Mouse (Mus musculus) cerebellum, postnatal 4 days (tissue): ENCODE results near the gene Fpr2.
"Not testable (repeated sequence)": the region's sequence is repeated elsewhere in the genome, so short reads cannot be mapped to it uniquely, and the experiment has no call there.

ENCODE experiments used
- DNase-seq, 2 experiments: peaks; one replicate each; pipeline ENCODE4 v3.0.0; 2022; ENCODE audit warnings: low spot score in 2 of 2, mixed read lengths in 1 of 2

Fpr2 gene

DNA sequence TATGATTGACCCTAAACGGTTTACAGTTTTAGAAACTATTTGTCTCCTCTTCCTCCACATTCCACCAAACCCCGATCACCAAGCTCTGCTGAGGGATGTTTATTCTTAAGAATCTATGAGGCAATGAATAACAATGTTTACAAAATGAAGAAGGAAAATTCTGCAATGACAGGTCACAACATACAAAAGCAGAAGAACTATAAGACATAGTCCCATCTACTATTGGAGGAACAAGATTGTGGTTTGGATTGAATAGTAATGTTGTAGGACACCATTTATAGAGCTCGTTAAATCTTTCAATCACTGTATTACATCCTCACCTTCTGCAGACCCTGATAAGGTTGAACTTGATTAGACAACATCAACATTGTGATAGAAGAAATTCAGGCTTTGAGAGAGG lies 5.0 kb upstream of the Fpr2 start:
- DNase-seq = no peak

DNA sequence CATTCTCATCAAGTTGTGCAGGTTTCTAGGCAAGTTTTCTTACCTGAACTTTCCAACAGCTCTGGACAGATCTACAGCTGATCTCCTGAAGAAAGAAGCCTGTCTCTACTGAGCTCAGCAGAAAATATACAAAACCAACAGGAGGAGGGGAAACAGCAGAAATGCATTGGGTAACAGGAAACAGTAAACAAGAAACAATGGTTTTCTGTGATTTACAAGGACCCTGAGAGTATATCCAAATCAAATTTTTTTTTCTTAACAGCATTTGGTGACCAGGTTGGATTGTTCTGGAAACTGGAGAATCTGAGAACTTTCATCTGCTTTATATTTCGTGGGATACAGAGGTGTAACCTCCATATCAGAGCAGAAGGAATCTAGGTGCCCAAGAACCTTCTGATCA lies 3.8 kb upstream of the Fpr2 start, which contains the start of gene Fpr1:
TSS of gene Fpr1 (minus strand) at position 101 of the 400 bp plus-strand sequence.
- no peak for DNase-seq

DNA sequence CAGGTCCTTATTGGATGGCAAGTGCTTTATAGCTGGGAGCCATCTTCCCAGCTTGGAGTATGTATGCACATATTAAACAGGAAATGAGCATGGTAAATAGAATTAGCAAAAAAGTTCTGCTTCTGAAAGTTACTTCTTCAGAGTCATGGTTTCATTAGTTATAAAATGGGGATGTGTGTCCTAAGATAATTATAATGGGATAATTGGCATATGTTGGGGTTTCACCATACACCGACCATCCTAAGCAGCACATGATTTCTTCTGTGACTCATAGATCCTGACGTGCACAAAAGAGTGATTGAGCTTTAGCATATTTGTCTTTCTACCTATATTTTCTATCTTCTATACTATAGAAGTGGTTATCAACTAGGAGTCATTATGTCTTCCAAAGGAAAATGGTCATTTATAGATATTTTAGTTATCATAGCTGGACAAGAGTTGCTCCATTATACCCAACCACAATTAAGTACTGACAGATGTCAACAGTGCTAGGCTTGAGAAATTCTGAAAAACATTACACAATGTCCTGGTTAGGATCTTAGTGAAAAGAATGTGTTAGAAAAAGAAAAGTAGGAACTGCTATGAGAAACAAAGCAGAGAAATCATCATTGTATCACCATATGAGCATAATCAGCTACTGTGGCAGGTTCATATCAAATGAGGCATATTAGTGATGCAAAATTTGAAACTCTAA lies 2.3 kb downstream of the Fpr2 start:
- DNase-seq = no peak

DNA sequence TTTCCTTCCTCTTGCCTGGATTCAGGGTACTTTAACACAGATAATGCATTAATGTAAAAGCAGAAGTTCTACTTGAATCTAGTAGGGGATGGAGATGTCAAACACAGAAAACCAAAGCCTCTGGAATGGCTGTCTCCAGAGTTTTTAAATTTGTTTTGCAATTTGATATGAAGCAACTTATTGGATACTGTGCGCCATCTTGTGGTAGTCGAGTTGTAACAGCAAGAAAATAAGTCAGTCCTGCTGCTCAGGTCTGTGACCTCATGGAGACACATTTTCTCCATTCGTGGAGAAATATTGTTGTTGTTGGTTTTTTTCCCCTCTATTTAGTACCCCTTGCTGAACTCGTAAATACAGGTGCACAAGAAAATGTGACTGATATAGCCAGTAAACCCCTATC lies 8.4 kb downstream of the Fpr2 start:
- peak in 1 of 2 experiments; percentile 19 for DNase-seq

DNA sequence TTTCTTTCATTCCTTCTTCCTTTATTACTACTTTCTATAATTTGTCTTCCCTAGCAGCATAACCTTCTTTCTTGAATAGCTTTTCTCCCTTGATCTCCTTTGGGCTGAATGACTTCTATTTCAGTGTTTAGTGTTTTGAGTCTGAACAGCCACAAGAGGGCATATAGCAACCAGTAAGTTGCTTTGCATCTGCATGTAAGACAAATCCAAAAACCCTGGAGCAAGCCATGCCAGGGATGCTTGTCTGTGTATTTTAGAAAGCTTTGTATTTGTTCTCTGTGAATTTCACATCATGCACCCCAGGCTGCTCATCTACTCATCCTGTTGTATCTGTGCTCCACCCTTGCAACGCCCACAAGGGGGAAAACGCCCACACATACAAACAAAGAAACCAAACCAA lies 11.6 kb downstream of the Fpr2 start:
- DNase-seq = no peak

DNA sequence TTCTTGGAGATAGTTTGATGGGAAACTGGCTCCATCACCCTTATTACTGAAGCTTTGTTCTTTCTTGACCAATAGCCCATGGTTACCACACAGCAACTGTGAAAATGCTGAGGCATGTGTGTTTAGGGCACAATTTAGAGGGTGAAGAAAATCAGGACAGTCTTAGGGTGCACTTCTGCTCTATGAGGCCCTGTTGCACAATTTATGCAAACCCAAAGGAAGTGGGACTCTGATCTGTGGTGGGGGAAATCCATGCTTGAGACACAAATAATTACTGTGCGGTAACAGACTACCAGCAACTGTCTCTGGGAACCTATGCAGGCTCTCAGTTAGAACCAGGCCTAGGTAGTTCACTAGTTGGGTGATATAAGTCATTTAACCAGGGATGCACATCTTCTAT lies 13.1 kb downstream of the Fpr2 start:
- DNase-seq = no peak

DNA sequence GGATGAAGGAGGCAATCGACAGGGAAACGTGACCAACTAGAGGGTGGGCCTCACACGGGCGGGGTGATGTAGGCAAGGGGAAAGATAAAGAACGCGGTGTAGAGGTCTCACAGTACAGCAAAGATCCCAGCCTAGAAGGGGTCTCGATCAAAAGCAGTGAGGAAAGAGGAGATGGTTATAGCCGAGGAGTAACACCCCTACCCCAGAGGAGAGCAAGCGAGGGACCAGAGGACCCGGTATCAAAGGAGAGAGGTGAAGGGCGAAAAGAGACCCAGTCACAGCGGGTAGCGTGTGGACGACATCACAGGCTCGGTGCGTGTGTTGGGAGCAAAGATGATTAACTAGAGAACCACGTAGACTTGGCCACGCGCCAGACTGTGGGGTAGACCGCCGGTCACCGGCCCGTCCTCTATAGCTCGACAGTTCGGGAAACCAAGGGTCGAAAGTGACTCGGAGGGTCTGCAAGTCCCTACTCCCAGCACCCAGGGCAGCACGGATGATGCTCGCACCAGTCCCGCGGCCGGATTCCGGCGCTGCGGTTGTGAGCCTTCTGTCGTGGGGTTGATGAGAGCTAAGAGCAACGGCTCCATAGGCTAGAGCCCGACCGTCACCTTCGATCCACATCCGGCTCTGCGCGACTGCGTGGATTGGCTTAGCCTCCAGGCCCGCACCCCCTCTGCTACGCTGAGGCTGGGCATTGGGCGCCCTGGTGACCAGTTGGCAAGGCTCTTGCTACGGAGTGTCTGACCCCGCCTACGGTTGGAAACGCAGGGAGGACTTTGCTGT lies 22.2 kb downstream of the Fpr2 start:
- peak; percentile 58 to 79 for DNase-seq

DNA sequence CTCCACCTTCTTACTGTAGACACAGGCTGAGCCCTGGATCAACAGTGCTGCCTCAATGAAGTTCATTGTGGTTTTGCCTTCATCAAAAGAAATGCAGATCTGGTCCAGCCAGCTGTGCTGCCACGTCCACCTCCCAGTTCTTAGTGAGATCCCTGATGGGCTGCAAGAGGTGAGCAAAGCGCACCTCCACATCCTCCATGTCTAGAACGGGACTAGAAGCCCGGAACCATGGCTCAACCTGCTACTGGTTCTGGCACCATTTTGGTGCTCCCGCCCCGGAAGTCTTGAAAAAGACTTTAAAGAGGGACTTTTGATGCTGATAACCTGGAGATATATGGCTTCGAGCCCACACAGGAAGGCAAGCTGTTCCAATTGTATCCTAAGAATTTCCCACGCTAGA lies 25.0 kb downstream of the Fpr2 start:
- not testable (repeated sequence) for DNase-seq

DNA sequence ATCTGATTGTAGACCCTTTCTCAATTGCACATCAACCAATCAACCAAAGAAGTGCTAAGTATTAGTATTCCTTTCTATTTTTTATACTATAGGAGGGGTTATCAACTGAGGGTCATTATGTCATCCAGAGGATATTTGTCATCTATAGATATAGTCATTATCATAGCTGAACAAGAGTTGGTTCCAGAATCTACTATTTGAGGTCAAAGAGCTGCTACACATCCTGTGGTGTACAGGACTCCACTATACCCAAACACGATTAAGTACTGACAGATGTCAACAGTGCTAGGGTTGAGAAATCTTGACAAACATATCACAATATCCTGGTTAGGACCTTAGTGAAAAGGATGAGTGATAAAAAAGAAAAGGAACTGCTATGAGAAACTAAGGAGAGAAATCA lies 29.8 kb downstream of the Fpr2 start:
- DNase-seq = no peak

DNA sequence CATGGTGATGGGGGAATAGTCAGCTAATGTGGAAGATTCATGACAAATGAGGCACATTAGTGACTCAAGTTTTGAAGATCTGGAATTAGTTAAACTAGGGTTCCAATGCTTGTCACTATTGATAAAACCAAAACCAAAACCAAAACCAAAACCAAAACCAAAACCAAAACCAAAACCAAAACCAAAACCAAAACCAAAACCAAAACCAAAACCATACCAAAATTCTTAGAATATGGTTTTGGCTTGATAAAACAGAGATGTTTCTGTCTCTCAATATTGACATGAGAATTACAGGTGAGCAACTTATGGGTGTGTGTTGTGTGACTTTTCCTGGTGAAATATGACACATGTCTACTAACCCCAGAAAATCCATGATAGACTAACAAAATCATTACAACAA lies 30.2 kb downstream of the Fpr2 start:
- DNase-seq = no peak
